Mouse (Mus musculus): Measurements from ENCODE around the gene Chfr.

DNA sequence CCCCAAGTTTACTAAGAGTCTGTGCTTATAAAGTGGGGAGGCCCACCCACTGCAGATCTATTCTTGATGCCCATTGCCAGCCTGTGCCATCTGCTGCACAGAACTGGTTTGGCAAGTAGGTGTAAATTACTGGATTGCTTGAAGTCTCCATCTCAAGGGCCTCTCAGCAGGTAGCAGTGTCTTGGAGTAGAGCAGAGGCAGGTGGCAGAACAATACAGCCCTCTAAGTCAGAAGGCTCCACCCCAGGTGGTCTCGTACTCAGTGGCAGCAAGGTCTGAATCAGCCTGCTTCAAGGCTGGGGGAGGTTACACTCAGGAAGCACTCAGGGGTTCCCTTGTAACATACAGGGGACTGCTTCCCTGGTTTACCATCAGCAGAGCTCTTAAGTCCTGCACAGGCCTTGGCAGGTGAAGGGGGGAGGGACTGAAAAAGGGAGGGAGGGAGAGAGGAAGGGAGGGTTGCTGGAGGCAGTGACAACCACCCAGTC lies 36.6 kb upstream of the Chfr start:
- TF ChIP-seq CTCF (conservative IDR thresholded peaks at IDR 0.05; ENCODE audit: low read length) = no peak
- TF ChIP-seq POU5F1 (IDR thresholded peaks at IDR 0.05; ENCODE audit: borderline replicate concordance, low read length) = no peak
